Mouse (Mus musculus): Measurements from ENCODE around the gene Hpgds.

Gene Hpgds

DNA sequence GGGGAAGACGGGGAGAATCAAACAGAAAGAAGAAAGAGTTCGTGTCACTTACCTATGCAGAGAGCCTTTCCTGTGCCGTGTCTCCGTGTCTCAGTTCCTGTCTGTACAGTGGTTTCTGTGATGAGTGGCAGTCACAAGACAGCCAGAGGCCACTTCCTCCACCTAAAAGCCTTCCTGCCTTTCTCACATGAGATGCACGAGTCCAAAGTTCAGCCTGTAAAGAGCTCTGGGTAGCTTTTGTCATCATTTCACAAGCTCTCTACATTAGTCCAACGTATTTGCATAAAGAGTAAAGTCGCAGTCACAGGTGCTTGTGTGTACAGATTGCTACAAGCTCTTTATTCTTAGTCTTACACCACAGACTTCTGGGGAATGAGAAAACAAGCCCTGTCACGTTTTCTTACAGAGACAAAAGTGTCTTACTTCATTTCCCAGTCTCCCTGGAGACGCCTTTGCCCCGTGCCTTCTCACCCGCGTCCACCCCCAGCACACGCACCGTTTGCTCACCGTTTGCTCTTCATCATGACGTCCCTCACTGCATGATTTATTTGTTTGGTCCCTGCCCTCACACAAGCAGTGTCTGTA lies at the start of gene Hpgds:
TSS of gene Hpgds (minus strand) at position 288 of the 585 bp plus-strand sequence.
- DNase-seq (ENCODE audit: low read depth): no peak

GRCm38 (mm10) chr6:65164977-65165376 lies 20.3 kb upstream of the Hpgds start:
- no peak for DNase-seq (ENCODE audit: low read depth)

- DNase-seq (ENCODE audit: low read depth): no peak
Observed at GRCm38 (mm10) chr6:65164137-65164536, 19.4 kb upstream of the Hpgds start.

DNA sequence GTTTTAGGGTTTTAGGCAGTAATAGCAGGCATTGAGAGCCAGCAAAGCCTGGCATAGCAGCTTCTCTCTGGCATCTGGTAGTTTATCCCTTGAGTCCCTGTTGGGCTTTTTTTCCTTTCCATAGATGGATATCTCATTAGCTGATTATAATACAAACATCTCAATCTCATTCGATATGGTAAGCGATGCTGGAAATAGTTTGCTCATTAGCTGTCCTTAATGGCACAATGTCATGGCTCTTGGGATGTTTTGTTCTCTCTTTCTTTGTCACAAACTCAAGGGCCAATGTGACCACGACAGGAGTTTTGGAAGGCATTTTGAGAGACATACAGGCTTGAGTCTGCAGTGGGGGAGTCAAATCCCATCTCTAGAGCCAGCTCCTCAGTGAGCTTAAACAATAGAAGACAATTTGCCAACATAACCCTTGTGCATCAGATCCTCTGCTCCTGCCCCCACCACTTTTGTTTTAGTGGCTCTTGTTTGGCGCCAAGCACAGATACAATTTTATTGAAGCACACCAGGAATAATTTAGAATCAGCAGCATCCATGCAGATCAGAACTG lies 14.8 kb upstream of the Hpgds start:
- DNase-seq (ENCODE audit: low read depth): no peak

DNA sequence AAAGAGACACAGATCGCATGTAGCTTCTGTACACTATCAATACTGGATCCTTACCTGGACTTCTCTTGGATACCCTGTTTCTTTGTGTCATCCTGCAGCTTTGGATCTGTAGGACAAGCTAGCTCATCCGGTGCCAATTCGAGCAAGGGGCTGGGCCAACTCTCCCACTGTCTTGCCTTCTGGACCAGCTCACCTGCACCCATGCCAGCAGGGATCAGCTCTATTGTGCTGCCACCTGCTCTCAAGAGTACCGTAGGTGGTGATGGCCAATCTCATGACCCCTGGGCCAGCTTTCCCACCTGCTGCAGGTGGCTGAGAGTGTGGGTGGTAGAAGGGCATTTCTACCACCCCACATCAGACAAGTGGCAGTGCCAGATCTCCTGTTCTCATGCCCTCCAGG lies 12.3 kb upstream of the Hpgds start:
- DNase-seq (ENCODE audit: low read depth): no peak

GRCm38 (mm10) chr6:65153570-65153969 lies 8.9 kb upstream of the Hpgds start:
- DNase-seq (ENCODE audit: low read depth): no peak

- no peak for DNase-seq (ENCODE audit: low read depth)
Observed at GRCm38 (mm10) chr6:65150703-65151102, 6.0 kb upstream of the Hpgds start.

- DNase-seq (ENCODE audit: low read depth): no peak
Observed at GRCm38 (mm10) chr6:65146363-65146762, 1.7 kb upstream of the Hpgds start.

- no peak for DNase-seq (ENCODE audit: low read depth)
Observed at GRCm38 (mm10) chr6:65142316-65142715, 2.4 kb downstream of the Hpgds start.

DNA sequence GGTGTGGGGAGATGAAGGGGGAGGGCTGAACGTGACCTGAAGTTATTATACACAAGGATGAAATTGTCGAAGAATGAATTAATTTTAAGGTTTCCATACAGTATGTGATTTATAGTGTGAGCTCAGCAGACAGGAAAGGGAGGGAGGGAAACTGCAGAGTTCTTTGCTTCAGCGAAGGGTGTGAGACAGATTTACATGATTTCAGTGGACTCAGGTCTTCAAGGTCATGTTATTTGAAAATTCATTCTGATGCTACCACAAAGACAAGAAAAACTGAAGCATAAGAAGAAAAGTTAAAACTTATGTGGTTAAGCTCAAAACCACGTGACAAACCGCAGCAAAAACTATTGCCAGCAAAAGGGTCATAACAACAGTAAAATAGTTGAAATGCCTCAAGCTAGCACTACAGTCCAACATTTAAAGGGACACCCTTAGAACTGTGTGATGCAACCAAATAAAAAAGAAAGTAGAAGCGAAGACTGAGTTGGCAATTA lies 3.9 kb downstream of the Hpgds start:
- DNase-seq (ENCODE audit: low read depth): no peak

DNA sequence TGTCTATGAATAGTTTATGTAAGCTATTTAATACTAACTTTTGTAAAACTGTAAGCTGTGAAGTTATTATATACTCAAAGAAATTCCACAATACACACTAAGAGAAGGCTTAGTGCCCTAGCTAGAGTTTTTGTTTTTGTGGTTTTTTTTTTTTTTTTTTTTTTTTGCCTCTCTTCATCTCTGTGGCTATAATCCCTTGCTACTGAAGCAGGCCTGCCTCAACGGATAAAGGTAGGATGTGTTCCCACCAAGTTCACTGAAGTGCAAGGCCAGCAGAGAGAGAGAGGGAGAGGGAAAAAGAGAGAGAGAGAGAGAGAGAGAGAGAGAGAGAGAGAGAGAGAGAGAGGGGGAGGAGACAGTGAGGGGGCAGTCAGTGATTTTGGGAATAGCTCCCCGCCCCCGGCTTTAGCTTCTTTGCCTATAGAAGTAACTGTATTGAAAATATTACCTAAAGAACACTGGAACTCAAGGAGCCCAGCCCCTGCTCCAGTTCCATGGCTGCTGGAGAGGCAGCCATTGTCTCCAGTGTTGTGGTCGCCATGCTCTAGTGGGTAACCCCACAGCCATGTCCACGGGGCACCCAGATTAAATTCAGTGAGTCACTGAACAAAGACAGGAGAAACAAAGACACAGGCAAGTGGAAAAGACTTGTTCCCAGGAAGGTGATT lies 4.5 kb downstream of the Hpgds start:
- DNase-seq (ENCODE audit: low read depth): no peak

- DNase-seq (ENCODE audit: low read depth): no peak
Observed at GRCm38 (mm10) chr6:65138243-65138642, 6.5 kb downstream of the Hpgds start.

- no peak for DNase-seq (ENCODE audit: low read depth)
Observed at GRCm38 (mm10) chr6:65137802-65138201, 6.9 kb downstream of the Hpgds start.

DNA sequence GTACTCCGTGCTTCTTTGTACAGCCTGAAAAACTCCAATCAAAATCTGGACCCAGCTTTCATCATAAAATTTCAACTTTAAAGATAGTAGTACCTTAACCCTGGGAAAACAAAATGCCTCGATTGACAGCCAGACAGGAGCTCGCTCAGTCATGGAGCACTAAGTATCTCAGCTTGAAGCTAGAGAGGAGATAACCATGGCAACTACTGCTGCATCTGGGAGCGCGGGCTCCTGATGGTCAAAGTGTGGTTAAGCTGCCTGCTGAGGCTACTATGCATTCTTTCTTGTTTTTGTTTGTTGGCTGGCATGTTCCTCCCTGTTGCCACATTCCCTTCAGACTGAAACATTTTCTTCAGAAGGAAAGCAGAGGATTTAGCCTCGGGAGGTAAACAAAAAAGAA lies 12.3 kb downstream of the Hpgds start:
- DNase-seq (ENCODE audit: low read depth): no peak

- no peak for DNase-seq (ENCODE audit: low read depth)
Observed at GRCm38 (mm10) chr6:65126074-65126726, 18.5 kb downstream of the Hpgds start.

DNA sequence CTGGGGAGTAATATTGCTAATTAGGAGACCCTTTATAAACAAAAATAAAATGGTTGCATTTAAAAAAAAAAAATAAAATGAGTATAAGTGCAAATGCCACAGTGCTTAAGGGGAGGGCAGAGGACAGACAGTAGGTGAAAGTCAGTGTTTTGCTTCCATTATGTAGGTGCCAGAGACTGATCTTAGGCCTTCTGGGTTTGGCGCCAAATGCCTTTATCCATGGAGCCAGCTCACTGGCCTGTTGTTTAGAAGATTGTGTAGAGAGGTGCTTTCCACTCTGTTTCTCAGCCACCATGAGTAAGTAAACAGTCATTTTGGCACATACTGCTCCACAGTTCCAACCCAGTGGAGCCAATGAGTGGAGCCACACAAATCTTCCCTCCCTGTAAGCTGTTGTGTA lies 27.2 kb downstream of the Hpgds start:
- DNase-seq (ENCODE audit: low read depth): no peak

DNA sequence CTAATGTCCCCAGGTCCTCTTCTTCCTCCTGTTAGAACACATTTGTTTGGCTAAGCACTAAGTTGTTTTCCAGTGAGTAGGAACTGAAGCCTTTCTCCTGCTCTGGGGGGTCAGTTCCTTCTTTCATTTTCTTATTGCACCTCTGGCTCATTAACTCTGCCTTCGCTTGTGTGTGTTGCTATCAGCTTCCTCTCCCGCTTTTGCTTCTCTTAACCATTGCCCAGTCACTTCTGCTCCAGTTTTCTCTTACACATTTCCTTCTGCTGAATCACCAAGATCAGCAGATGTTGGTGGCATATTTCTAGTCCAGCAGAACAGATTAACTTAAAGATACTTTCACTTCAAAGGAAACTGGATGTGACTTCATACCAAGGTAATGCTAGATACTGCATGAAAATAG lies 29.8 kb downstream of the Hpgds start:
- DNase-seq (ENCODE audit: low read depth): no peak

DNA sequence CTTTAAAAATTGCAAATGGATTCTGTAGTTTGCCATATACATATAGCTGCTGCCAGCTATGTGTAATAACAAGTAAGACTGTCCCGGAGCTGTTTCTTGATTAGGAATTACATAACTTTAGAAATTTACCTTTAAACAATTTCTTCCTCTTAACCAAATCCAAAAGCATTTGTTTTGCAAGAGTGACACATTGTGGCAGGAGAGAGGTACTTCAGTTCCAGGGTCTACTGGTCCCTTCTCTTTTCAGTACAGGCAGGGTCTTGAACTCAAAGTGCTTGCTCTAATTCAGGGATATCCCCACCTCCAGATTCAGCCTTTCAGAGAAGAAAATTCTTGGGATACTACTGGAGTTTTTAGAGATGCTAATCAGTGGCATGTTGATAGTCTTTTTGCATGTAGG lies 65.6 kb downstream of the Hpgds start:
- DNase-seq (ENCODE audit: low read depth): peak; percentile 5

GRCm38 (mm10) chr6:65075201-65075600 lies 69.5 kb downstream of the Hpgds start:
- DNase-seq (ENCODE audit: low read depth): no peak
